In the genomic region with DNA sequence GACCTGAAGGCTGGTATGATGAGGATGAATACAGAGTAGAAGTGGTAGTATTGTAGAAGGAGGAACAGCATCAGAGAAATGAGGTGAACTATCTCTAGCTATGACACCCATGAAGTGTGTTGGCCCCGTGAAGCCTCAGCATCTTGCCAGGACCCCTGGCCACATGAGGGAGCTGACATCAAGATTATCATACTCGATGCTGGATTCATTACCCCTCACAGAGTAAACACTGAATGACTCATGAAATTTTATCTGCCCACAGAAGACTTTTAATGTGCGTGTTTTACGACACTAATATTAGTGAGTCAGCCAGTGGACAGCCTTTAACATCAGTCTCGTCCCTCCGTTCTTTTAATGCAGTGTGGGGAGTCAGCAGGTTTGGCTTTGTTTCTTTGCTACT, we compare ENCODE assay signal across 14 mouse cellular contexts.
DNase-seq lines count a peak whose midpoint lies in the region; TF ChIP-seq lines count a peak whose summit lies in the region.
"Had no signal": no experiment of that assay in that cellular context is flagged by ENCODE, and none has a peak within 500 bp of the region (broad histone marks: within the 10 kb centered on the region; RNA-seq: fewer than 3 reads in every experiment).

No protein-coding gene starts in this region.

- DNase-seq in embryo, embryonic 10.5 days (ENCODE audit: low spot score) = peak; percentile 2
- no peak for DNase-seq in embryo, embryonic 11 days
- no peak for DNase-seq in layer of hippocampus, adult 2 months (ENCODE audit: low spot score in 2 of 2)
- no peak for DNase-seq in layer of hippocampus, postnatal 10 days (ENCODE audit: low spot score in 2 of 2)
- DNase-seq in NIH3T3 (ENCODE audit: low read depth) = peak; percentile 86
- DNase-seq in brain, adult 2 months (ENCODE audit: low read depth, low spot score) = peak; percentile 24
- no peak for DNase-seq in urinary bladder, adult 18-20 months (ENCODE audit: low spot score in 2 of 2)
- no peak for DNase-seq in thymus, postnatal 25 days
- DNase-seq: cerebellum, adult 9-11 months; right cerebral cortex, postnatal 4 days had no signal

- TF ChIP-seq CTCF in layer of hippocampus, adult 2 months (conservative IDR thresholded peaks at IDR 0.05) = peak; percentile 62

- H3K4me3 ChIP-seq in layer of hippocampus, adult 2 months = no peak overlapping the region
- H3K4me3 ChIP-seq: embryonic facial prominence, embryonic 10.5 days; hindbrain, embryonic 13.5 days; limb, embryonic 15.5 days; midbrain, embryonic 12.5 days had no signal

- peak overlapping the region; percentile 69 for H3K27ac ChIP-seq in layer of hippocampus, adult 2 months
- H3K27ac ChIP-seq: embryonic facial prominence, embryonic 10.5 days; hindbrain, embryonic 13.5 days; limb, embryonic 15.5 days; midbrain, embryonic 12.5 days had no signal

Comparison
In these comparisons a context has a peak if more than half of its experiments do, and no peak if none do; other contexts are left out.
1. DNase-seq: peak in embryo, embryonic 10.5 days (single experiment), NIH3T3 (single experiment) and brain, adult 2 months (single experiment); none in embryo, embryonic 11 days (single experiment), layer of hippocampus, adult 2 months (0 of 2), layer of hippocampus, postnatal 10 days (0 of 2), urinary bladder, adult 18-20 months (0 of 2) and thymus, postnatal 25 days (single experiment).